8 mouse cellular contexts compared by ENCODE assay signal in genomic region chr6:124918890-124919627, GRCm38 (mm10). TPM values are rescaled to one million over a fixed set of nuclear protein-coding genes. Genes with fewer than 3 reads are reported as not detected.
A peak's percentile ranks its signal among the peaks of the same experiment; 100 is the strongest.
DNase-seq lines count a peak whose midpoint lies in the region; ATAC-seq and TF ChIP-seq lines count a peak whose summit lies in the region.

No protein-coding gene starts in this region.

- H3K27ac ChIP-seq in layer of hippocampus, adult 2 months, result peak overlapping the region; percentile 99
- peak overlapping the region; percentile 100 for H3K27ac ChIP-seq in embryonic facial prominence, embryonic 15.5 days (replicated peaks)
- peak overlapping the region; percentile 99 for H3K27ac ChIP-seq in intestine, embryonic 14.5 days (ENCODE audit: low read depth)

- H3K79me2 ChIP-seq in myocyte (ENCODE audit: control insufficient read depth, insufficient read depth), result peaks cover 19% of the 10 kb centered on the region

- H3K9ac ChIP-seq in embryonic facial prominence, embryonic 15.5 days, result 0 out of 2 replicates have a peak overlapping the region, but pooled peaks have one; percentile 100
- no peak overlapping the region; the same call in 1 of the 2 replicates for H3K9ac ChIP-seq in intestine, embryonic 14.5 days (ENCODE audit: low read length)

- peak overlapping the region; percentile 92 for H3K4me3 ChIP-seq in layer of hippocampus, adult 2 months
- peak overlapping the region; percentile 89 for H3K4me3 ChIP-seq in embryonic facial prominence, embryonic 15.5 days (replicated peaks)
- peak overlapping the region; percentile 76 for H3K4me3 ChIP-seq in intestine, embryonic 14.5 days (ENCODE audit: low read depth, low read length)
- peak overlapping the region; percentile 91 for H3K4me3 ChIP-seq in myocyte

- no peak overlapping the region for H3ac ChIP-seq in myocyte (ENCODE audit: control insufficient read depth, insufficient read length)

- no peak for ATAC-seq in embryonic facial prominence, embryonic 15.5 days (ENCODE audit: insufficient number of reproducible peaks, low FRiP score, low TSS enrichment, low read depth)
- no peak for ATAC-seq in intestine, embryonic 14.5 days (replicated peaks; ENCODE audit: low FRiP score, low TSS enrichment, low read depth)

- H3K4me1 ChIP-seq in embryonic facial prominence, embryonic 15.5 days, result peaks cover 55% of the 10 kb centered on the region
- H3K4me1 ChIP-seq in intestine, embryonic 14.5 days (replicated peaks; ENCODE audit: control insufficient read depth, insufficient read depth, low read length), result peaks cover 54% of the 10 kb centered on the region

- no peak for TF ChIP-seq POLR2A in myocyte (IDR thresholded peaks at IDR 0.05; ENCODE audit: insufficient read length, low read depth)

- no peaks in the 10 kb centered on the region for H3K9me3 ChIP-seq in embryonic facial prominence, embryonic 15.5 days (replicated peaks)
- no peaks in the 10 kb centered on the region for H3K9me3 ChIP-seq in intestine, embryonic 14.5 days (ENCODE audit: control insufficient read depth, low read length)

- peak overlapping the region; percentile 89 for H3K4me2 ChIP-seq in embryonic facial prominence, embryonic 15.5 days (replicated peaks)
- H3K4me2 ChIP-seq in intestine, embryonic 14.5 days (ENCODE audit: low read length), result peak overlapping the region; percentile 82
- peak overlapping the region; percentile 77 for H3K4me2 ChIP-seq in myocyte (ENCODE audit: low read depth)

- WGBS in embryonic facial prominence, embryonic 15.5 days, result 22% methylated on average over 13 of the region's 14 CpGs
- WGBS in intestine, embryonic 14.5 days, result 16% methylated on average over 14 of the region's 14 CpGs

- TF ChIP-seq CTCF in layer of hippocampus, adult 2 months (conservative IDR thresholded peaks at IDR 0.05), result no peak

- peaks cover 11% of the 10 kb centered on the region for H3K36me3 ChIP-seq in embryonic facial prominence, embryonic 15.5 days
- peaks cover 10% of the 10 kb centered on the region for H3K36me3 ChIP-seq in intestine, embryonic 14.5 days (ENCODE audit: control insufficient read depth, insufficient read depth, low read length)
- peaks cover 6% of the 10 kb centered on the region for H3K36me3 ChIP-seq in myocyte (ENCODE audit: control insufficient read depth, insufficient read depth)

- no peaks in the 10 kb centered on the region for H3K27me3 ChIP-seq in embryonic facial prominence, embryonic 15.5 days
- no peaks in the 10 kb centered on the region for H3K27me3 ChIP-seq in intestine, embryonic 14.5 days (replicated peaks; ENCODE audit: control insufficient read depth, insufficient read depth, low read length)
- no peaks in the 10 kb centered on the region for H3K27me3 ChIP-seq in myocyte (ENCODE audit: control insufficient read depth, insufficient read depth, insufficient read length)

- DNase-seq in layer of hippocampus, adult 2 months (ENCODE audit: low spot score in 2 of 2), result no peak
- DNase-seq in layer of hippocampus, adult 11-12 months (ENCODE audit: low spot score), result no peak
- DNase-seq in intestine, embryonic 14.5 days (ENCODE audit: low spot score), result no peak
- DNase-seq in left cerebral cortex, adult 8-10 months (ENCODE audit: low spot score in 2 of 2), result no peak
- DNase-seq in right cerebral cortex, adult 18-20 months, result no peak
- DNase-seq in ovary, postnatal 36 days (ENCODE audit: low spot score), result no peak

TF ChIP-seq in myocyte, 11 proteins besides CTCF, POLR2A, EP300 and RAD21:
- no peak for TF ChIP-seq MYOD1 (IDR thresholded peaks at IDR 0.05; ENCODE audit: control insufficient read depth in 1 of 3, insufficient read length in 2 of 3, low read depth in 2 of 3)

RNA-seq across cellular contexts. Expression of gene Ptms, which starts 0.8 kb away (rescaled TPM):
- 1,000 to 10,000 TPM in 1 of 2 experiments, 100 to 1,000 TPM in 1; 991 to 1,057 TPM for total RNA-seq in layer of hippocampus, adult 2 months (2021)
- polyA plus RNA-seq in embryonic facial prominence, embryonic 15.5 days (2015; fragmentation: Nextera tagmentation; extraction: Ambion mirVana), result 355 and 368 TPM in 2 replicates
- polyA plus RNA-seq in intestine, embryonic 14.5 days (2014; fragmentation: Nextera tagmentation; extraction: Ambion mirVana), result 232 and 257 TPM in 2 replicates
- 1,462 TPM for polyA plus RNA-seq in myocyte (2012; fragmentation: generic; extraction: Trizol)
- 100 to 1,000 TPM; 915 to 964 (median 945) TPM for total RNA-seq in left cerebral cortex, adult 8-10 months (2022)

RNA-seq across cellular contexts. Expression of gene Lag3, which starts 7.6 kb away (rescaled TPM):
- 1 to 10 TPM; 1.3 to 1.7 TPM for total RNA-seq in layer of hippocampus, adult 2 months (2021)
- 2.8 and 4.0 TPM in 2 replicates for polyA plus RNA-seq in embryonic facial prominence, embryonic 15.5 days (2015; fragmentation: Nextera tagmentation; extraction: Ambion mirVana)
- 1.8 and 2.1 TPM in 2 replicates for polyA plus RNA-seq in intestine, embryonic 14.5 days (2014; fragmentation: Nextera tagmentation; extraction: Ambion mirVana)
- 0.41 TPM for polyA plus RNA-seq in myocyte (2012; fragmentation: generic; extraction: Trizol)
- total RNA-seq in left cerebral cortex, adult 8-10 months (2022), result 10 to 100 TPM in 2 of 4 experiments, 1 to 10 TPM in 2; 2.4 to 12.6 (median 6.8) TPM

RNA-seq across cellular contexts. Expression of gene Mlf2, which starts 12.1 kb away (rescaled TPM):
- 100 to 1,000 TPM; 627 to 642 TPM for total RNA-seq in layer of hippocampus, adult 2 months (2021)
- 373 and 388 TPM in 2 replicates for polyA plus RNA-seq in embryonic facial prominence, embryonic 15.5 days (2015; fragmentation: Nextera tagmentation; extraction: Ambion mirVana)
- 352 and 357 TPM in 2 replicates for polyA plus RNA-seq in intestine, embryonic 14.5 days (2014; fragmentation: Nextera tagmentation; extraction: Ambion mirVana)
- polyA plus RNA-seq in myocyte (2012; fragmentation: generic; extraction: Trizol), result 384 TPM
- 100 to 1,000 TPM; 578 to 635 (median 620) TPM for total RNA-seq in left cerebral cortex, adult 8-10 months (2022)

RNA-seq across cellular contexts. Expression of gene Cd4, which starts 31.0 kb away (rescaled TPM):
- under 1 TPM; 0.18 to 0.47 TPM for total RNA-seq in layer of hippocampus, adult 2 months (2021)
- polyA plus RNA-seq in embryonic facial prominence, embryonic 15.5 days (2015; fragmentation: Nextera tagmentation; extraction: Ambion mirVana), result 0.36 and 0.60 TPM in 2 replicates
- polyA plus RNA-seq in intestine, embryonic 14.5 days (2014; fragmentation: Nextera tagmentation; extraction: Ambion mirVana), result 0.28 and 0.37 TPM in 2 replicates
- polyA plus RNA-seq in myocyte (2012; fragmentation: generic; extraction: Trizol), result not detected
- total RNA-seq in left cerebral cortex, adult 8-10 months (2022), result 10 to 100 TPM; 13.4 to 17.2 (median 15.9) TPM

RNA-seq across cellular contexts. Expression of gene Cops7a, which starts 46.3 kb away (rescaled TPM):
- total RNA-seq in layer of hippocampus, adult 2 months (2021), result 100 to 1,000 TPM; 136 to 151 TPM
- polyA plus RNA-seq in embryonic facial prominence, embryonic 15.5 days (2015; fragmentation: Nextera tagmentation; extraction: Ambion mirVana), result 144 and 150 TPM in 2 replicates
- polyA plus RNA-seq in intestine, embryonic 14.5 days (2014; fragmentation: Nextera tagmentation; extraction: Ambion mirVana), result 155 and 159 TPM in 2 replicates
- polyA plus RNA-seq in myocyte (2012; fragmentation: generic; extraction: Trizol), result 142 TPM
- 100 to 1,000 TPM; 154 to 177 (median 165) TPM for total RNA-seq in left cerebral cortex, adult 8-10 months (2022)
